Mouse (Mus musculus) mesoderm, embryonic 11.5 days (tissue): ENCODE measurements at regions not wholly inside any gene's neighbourhood (a gene's known extent, or its start where the extent isn't known, plus 50 kb on each side); places are given as distances from the start of the nearest gene placed in this dataset.

Experiments
- DNase-seq: peaks from one replicate; pipeline ENCODE4 v3.0.0-alpha.2; 2012; ENCODE audit warnings: low read depth, low spot score

DNA sequence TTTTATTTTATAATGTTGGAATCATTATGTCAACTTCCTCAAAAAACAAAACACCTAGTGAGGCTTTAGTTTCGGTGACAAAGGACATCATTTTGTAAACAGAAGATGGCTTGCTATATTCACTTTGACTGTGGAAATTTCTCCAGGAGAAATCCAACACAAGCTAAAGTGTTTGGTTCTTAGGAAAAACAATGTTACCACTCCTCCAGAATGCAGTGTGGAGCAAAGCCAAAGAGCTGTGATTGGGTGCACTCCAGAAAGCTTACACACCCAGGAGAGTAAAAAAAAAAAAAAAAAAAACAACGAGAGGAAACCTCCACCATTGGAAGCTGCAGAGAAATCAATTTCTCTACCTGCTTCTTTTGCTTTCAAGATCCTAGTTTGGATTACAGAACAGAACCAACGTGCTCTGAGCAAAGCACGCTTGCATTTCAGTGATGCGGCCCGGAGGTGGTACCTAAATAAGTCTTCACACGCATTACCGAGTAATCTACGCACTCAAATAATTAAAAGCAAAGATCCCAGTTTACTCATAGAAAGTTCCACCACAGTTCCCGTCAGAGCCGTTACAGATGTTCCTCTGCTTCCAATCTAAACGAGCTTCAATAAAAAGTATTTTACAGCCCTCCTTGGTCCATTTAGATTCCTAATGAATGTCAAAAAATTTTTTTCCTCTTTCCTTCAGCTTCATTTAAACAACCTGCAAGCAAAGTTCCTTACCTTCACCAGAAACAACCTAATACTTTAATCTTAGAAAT, 199.5 kb upstream of the Gk2 start:
- DNase-seq: no peak

- DNase-seq: no peak
These were observed 198.4 kb upstream of the Gk2 start for GRCm38 (mm10) chr5:97655266-97655665.

DNA sequence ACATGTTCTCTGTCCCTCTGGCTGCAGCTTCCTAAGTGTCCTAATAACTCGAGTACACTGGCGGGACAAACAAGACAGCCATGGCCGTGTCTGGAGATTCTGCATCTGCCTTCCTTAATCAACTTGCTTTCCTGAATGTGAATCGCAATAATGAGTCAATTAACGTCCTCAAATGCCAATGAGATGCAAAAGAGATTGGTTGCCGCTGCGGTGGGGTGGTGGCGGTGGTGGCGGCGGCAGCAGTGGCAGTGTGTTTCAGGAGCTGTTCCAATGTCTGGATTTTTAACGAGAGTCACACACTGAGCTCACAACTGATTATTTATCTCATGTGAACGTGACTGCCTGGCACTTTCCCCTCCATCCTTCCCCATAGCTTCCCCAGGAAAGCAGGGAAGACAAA, 197.6 kb upstream of the Gk2 start:
- DNase-seq: no peak

DNA sequence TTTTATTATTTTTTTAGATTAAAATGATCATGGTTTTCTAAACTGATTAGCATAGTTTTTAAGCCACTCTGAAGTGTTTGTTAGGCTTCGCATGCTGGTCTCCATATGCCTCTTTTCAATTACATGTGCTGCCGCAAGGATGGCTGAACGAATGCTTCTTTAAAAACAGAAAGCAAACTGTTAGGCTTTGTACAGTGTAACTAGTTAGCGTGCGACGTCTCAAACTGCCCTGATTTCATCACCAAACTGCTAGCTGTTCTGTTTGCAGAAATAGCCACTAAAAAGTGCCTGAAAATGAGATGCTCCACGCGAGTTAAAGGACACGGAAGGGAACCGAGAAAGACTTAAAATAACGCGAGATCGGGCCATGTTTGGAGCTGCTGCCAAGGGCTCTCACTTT, 185.4 kb upstream of the Gk2 start:
- no peak for DNase-seq

DNA sequence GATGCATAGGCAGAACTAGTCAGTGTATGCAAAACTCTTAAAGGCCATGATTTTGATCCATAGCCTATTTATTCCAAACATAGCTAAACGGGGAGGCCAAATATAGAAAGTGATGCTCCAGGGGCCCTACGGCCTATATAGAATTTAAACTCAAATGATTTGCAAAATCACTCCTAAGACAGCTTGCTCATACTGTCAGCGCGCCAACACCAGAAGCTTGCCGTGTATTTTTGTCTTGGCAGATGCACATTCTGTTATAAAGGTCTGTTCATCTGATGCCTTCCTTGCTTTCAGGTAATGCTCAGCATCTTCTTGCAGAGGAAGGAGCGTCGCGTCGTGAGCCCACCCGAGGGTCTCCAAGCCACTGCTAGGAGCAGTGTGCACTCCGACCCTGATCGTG, 184.8 kb upstream of the Gk2 start:
- no peak for DNase-seq

- no peak for DNase-seq
These were observed 179.5 kb upstream of the Gk2 start for GRCm38 (mm10) chr5:97636357-97636756.

DNA sequence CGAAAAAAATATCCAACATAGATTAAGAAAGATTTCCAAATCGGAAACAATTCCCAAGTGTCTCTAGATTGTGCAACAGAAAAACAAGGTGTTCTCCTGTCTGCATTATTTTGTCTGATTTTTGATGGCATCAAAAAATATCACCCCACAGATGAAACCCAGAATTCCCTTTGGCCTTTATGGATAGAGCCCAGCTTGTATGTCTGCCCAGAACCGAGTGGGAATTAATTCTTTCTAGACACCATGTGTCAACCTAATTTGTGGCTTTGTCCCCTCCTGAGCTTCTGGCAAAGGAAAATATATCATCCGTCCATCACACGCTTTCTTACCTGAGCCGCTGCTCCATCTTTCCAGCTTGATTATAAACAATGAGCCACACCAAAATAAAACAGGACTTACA, 176.9 kb upstream of the Gk2 start:
- no peak for DNase-seq

DNA sequence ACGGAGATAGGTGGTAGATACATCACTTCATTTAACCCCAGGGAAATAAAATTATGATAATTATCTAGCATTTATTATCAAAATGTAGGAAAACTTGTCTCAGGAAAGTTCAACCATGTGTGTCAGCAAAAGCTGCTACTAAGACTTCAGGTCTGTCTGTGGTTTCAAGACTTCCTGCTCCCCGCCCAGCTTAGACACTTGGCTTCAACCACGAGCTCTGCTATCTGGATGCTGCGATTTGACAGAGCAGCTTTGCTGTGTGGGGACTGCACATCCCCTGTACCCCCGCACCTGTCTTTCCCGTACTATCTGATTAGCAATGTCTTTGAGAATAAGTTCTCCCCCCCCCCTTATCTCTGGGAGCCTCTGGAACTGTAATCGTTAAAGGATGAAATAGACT, 176.0 kb upstream of the Gk2 start:
- no peak for DNase-seq

DNA sequence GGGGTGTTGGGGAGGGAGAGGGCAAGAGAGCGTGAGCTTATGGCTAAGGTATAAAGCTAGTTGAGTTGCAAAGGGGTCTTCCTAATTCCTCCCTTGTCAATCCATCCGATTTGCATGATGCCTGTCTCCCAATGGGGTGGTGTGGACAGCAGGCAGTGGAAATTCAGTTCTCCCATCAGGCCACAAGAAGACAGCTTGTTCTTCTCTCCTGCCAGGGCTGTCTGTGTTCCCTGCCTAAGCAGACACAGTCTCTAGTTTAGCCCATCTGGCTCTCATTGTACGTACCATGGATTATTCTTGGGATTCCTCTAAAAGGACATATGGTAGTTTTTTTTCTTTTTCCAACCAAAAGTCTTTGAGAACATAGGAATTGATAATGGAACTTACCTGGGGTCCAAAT, 168.4 kb upstream of the Gk2 start:
- no peak for DNase-seq

DNA sequence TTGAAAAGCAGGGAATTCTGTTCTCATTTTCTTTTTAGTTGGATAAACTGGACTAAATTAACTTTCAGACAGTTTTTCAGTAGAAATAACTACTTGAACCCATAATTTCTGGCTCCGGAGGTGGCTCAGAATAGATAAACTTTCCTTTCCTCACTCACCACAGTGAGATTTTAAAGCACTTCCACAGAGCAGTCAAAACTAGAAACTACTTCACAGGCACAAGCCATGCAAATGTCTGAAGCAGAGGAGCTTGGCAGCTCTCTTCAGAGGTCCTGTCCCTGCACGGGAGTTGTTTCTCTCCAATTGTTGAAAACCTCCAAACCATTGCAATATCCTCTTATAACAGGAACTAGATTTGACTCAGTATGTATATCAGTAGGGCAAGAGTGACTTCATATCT, 163.1 kb upstream of the Gk2 start:
- no peak for DNase-seq

DNA sequence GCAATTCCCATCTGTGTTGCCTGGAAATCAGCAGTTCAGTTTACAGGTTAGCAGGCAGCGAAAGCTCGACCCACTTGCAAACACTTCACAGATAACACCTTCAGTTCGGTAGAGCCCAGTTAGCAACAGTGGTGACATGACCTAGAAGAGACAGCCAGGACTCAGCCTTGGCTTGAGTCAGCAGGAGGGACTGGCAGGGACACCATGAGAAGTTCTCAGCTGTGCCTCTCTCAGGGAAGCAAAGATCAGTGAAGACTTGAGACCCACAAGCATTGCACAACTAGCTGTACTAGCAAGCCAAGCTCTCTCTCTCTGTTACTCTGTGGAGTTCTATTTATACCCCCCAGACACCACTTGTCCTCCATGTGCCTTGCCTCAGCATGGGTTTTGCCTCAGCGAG, 161.6 kb upstream of the Gk2 start:
- no peak for DNase-seq

GRCm38 (mm10) chr5:97602176-97602575, 145.4 kb upstream of the Gk2 start:
- DNase-seq: no peak

DNA sequence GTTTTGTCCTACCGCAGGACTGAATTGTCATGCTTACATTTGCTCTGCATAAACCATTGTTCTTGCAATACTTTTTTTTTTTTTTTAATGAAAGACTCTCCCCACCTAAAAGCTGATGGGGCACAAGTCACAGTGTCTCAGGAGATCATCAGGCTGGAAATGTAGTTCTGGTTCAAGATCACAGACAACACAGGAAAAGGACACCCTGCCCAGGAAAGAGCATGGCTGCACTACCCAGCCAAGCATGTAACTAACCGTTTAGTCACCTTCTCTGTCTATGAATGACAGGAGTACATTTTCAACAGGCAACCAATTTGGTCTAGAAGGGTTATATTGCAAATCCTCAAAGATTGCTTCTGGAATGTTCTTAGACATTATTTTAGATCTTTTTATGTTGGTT, 144.6 kb upstream of the Gk2 start:
- DNase-seq: no peak

DNA sequence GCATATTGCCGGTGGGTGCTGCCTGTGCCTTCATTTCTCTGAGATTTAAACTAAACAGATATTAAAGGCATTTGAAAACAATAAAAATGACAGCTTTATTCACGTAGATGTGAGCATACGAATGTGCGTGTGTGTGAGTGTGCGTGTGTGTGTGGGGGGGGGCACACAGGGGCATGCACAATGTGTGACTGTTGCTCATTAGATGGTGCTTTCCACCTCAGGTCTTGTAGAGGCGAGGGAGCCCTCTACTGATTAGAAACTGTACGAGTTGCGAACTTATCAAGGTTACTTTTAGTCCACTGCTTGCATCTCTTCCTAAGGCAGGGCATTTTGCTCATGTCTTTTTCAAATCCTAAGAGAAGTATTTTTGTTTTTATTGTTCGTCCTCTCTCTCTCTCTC, 141.9 kb upstream of the Gk2 start:
- DNase-seq: no peak

- DNase-seq: no peak
These were observed 139.1 kb upstream of the Gk2 start for GRCm38 (mm10) chr5:97595916-97596315.

DNA sequence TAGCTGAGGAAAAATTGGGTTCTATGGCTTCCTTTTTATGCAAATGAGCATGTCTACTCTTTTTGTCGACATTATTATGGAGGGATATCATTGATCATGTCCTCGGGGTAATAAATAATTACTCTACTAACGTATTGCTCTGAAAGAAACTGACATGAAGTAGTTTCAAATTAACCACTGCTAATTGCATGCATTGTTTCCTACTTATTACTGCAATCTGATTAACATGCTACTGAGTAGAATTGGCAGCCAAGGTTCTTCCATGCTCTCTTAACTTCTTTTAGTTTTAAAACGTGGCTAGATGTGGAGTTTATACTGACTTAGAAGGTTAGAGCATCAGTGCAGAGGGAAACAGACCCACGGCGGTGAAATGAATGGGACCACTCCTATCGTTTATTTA, 137.3 kb upstream of the Gk2 start:
- no peak for DNase-seq

DNA sequence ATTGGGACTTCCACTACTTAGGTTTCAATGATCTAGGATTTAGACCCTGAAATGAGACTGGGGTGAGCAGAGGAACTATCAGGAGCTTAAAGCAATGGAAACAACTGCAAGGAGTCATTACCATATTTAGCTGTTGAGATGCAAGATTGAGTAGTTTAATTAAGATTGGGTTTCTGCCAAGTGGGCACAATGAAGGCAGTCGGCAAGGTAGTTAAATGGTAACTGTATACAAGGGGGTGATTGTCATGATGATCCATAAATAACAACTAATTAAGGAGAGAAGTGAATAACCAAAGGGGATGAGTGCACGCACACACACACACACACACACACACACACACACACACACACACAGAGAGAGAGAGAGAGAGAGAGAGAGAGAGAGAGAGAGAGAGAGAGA, 125.7 kb upstream of the Gk2 start:
- no peak for DNase-seq

- no peak for DNase-seq
These were observed 108.7 kb upstream of the Gk2 start for GRCm38 (mm10) chr5:97565486-97565885.

- DNase-seq: no peak
These were observed 106.9 kb upstream of the Gk2 start for GRCm38 (mm10) chr5:97563724-97564123.

DNA sequence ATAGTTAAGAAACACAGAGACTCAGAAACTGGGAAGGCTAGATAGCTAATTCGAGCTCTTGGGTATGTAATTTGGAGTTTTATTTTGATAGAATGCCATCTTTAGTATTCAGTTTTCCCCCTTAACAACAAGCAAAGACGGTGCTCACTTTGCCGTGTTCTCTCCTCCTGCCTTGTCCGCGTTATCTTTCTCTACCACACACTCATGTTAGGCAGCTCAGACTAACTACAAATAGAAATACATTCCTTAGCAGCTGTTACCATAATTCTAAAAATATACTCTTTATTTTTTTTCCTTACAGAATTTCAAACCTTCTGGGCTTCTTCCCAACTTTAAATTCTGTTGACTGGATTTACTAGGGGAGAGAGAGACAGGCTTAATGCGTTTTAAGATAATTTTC, 97.5 kb upstream of the Gk2 start:
- DNase-seq: no peak

- no peak for DNase-seq
These were observed 96.3 kb upstream of the Gk2 start for GRCm38 (mm10) chr5:97553122-97553521.

GRCm38 (mm10) chr5:97537492-97538257, 80.9 kb upstream of the Gk2 start:
- DNase-seq: no peak

- DNase-seq: no peak
These were observed 76.9 kb upstream of the Gk2 start for GRCm38 (mm10) chr5:97533733-97534132.
